In the genomic region with DNA sequence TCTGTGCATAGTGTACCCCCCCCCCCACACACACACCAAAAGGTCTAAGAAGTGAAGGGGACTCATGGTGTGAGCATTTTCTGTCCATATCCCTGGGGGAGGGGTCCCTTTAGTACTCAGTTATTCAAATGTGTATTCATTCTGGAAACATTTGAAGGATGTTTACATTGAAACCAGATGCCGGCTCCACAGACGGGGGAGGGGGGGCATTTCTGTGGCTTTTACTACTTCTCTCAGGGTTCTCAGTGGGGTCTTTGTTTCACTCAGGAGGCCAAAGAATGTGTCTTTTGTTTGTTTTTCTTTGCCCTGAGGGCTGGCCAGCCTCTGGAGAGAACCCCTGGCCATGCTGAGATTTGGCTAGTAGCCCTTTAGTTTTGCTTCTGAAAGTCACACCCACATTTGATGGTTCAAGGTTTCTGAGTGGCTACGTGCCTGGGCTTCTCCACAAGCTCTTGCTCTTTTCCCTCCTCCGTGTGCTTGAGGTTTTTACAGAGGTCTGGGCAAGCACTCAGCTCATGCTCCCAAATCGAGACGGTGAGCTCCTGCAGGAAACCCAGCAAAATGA, we compare ENCODE assay signal across 8 mouse cellular contexts. TPM values are rescaled to one million over a fixed set of nuclear protein-coding genes. Genes with fewer than 3 reads are reported as not detected.
DNase-seq lines count a peak whose midpoint lies in the region; ATAC-seq and TF ChIP-seq lines count a peak whose summit lies in the region.

No protein-coding gene starts in this region.

- H3K36me3 ChIP-seq in heart, postnatal 0 days (replicated peaks; ENCODE audit: control insufficient read depth, insufficient read depth, low read length) = no peaks in the 10 kb centered on the region
- no peaks in the 10 kb centered on the region for H3K36me3 ChIP-seq in embryonic facial prominence, embryonic 14.5 days (ENCODE audit: control insufficient read depth, insufficient read depth, low read length)
- H3K36me3 ChIP-seq in limb, embryonic 13.5 days = no peaks in the 10 kb centered on the region

- H3K27me3 ChIP-seq in heart, postnatal 0 days (ENCODE audit: control insufficient read depth, insufficient read depth, low read length) = no peaks in the 10 kb centered on the region
- no peaks in the 10 kb centered on the region for H3K27me3 ChIP-seq in embryonic facial prominence, embryonic 14.5 days (replicated peaks; ENCODE audit: control insufficient read depth, insufficient read depth, low read length)
- no peaks in the 10 kb centered on the region for H3K27me3 ChIP-seq in limb, embryonic 13.5 days

- H3K9me3 ChIP-seq in heart, postnatal 0 days (replicated peaks; ENCODE audit: control insufficient read depth, low read length) = no peaks in the 10 kb centered on the region
- H3K9me3 ChIP-seq in embryonic facial prominence, embryonic 14.5 days (ENCODE audit: control insufficient read depth, low read length) = no peaks in the 10 kb centered on the region
- H3K9me3 ChIP-seq in limb, embryonic 13.5 days = no peaks in the 10 kb centered on the region

- H3K4me3 ChIP-seq in heart, postnatal 0 days (ENCODE audit: low read depth, low read length) = no peak overlapping the region
- H3K4me3 ChIP-seq in embryonic facial prominence, embryonic 14.5 days (ENCODE audit: low read depth, low read length) = no peak overlapping the region
- H3K4me3 ChIP-seq in limb, embryonic 13.5 days = no peak overlapping the region

- H3K27ac ChIP-seq in heart, postnatal 0 days (ENCODE audit: low read depth) = peak overlapping the region; percentile 16; the same call in 1 of the 2 replicates
- peak overlapping the region; percentile 82 for H3K27ac ChIP-seq in embryonic facial prominence, embryonic 14.5 days (replicated peaks; ENCODE audit: low read depth, low read length)
- peak overlapping the region; percentile 91 for H3K27ac ChIP-seq in limb, embryonic 13.5 days

- 0 out of 2 replicates have a peak overlapping the region, but pooled peaks have one; percentile 19 for H3K4me2 ChIP-seq in heart, postnatal 0 days (ENCODE audit: low read depth, low read length)
- H3K4me2 ChIP-seq in embryonic facial prominence, embryonic 14.5 days (ENCODE audit: low read depth, low read length) = peak overlapping the region; percentile 29
- H3K4me2 ChIP-seq in limb, embryonic 13.5 days (replicated peaks) = peak overlapping the region; percentile 38

- ATAC-seq in heart, postnatal 0 days (ENCODE audit: insufficient read depth, low read depth) = no peak
- ATAC-seq in embryonic facial prominence, embryonic 14.5 days (ENCODE audit: low read depth) = peak; percentile 91
- ATAC-seq in limb, embryonic 13.5 days (ENCODE audit: low FRiP score, low read depth) = peak; percentile 89

- H3K9ac ChIP-seq in heart, postnatal 0 days (replicated peaks; ENCODE audit: low read depth, low read length) = no peak overlapping the region
- peak overlapping the region; percentile 53; the same call in 1 of the 2 replicates for H3K9ac ChIP-seq in embryonic facial prominence, embryonic 14.5 days (ENCODE audit: low read depth, low read length)
- H3K9ac ChIP-seq in limb, embryonic 13.5 days = 0 out of 2 replicates have a peak overlapping the region, but pooled peaks have one; percentile 25

- H3K4me1 ChIP-seq in heart, postnatal 0 days (ENCODE audit: control insufficient read depth, insufficient read depth) = peaks cover 6% of the 10 kb centered on the region; the same call in 1 of the 2 replicates
- H3K4me1 ChIP-seq in embryonic facial prominence, embryonic 14.5 days (ENCODE audit: control insufficient read depth, insufficient read depth, low read length) = peaks cover 22% of the 10 kb centered on the region
- peaks cover 37% of the 10 kb centered on the region for H3K4me1 ChIP-seq in limb, embryonic 13.5 days

- 35% methylated on average over 6 of the region's 6 CpGs for WGBS in heart, postnatal 0 days
- 5% methylated on average over 6 of the region's 6 CpGs for WGBS in embryonic facial prominence, embryonic 14.5 days
- WGBS in limb, embryonic 13.5 days = 2% methylated on average over 6 of the region's 6 CpGs

- no peak for DNase-seq in heart, postnatal 0 days (ENCODE audit: low spot score)
- no peak for DNase-seq in heart, adult 18-20 months
- peak; percentile 48 for DNase-seq in ES-CJ7 (ENCODE audit: low read depth, low spot score)
- peak; percentile 93 for DNase-seq in embryonic facial prominence, embryonic 14.5 days (ENCODE audit: low spot score)
- peak; percentile 12 for DNase-seq in retina, embryonic 14.5 days (ENCODE audit: low spot score)
- no peak for DNase-seq in thymus, postnatal 14 days
- DNase-seq in urinary bladder, postnatal 10 days (ENCODE audit: low spot score) = no peak

- TF ChIP-seq EP300 in heart, postnatal 0 days (IDR thresholded peaks at IDR 0.05; ENCODE audit: low read depth) = no peak

- TF ChIP-seq CTCF in heart, postnatal 0 days (IDR thresholded peaks at IDR 0.05; ENCODE audit: low read depth) = no peak

RNA-seq across cellular contexts. Expression of gene Pakap, which starts 24.2 kb away (rescaled TPM):
- 21.1 and 26.8 TPM in 2 replicates for total RNA-seq in heart, postnatal 0 days (2014; rRNA removed; ENCODE audit: low replicate concordance)
- 33.8 and 43.7 TPM in 2 replicates for polyA plus RNA-seq in heart, postnatal 0 days (2015; fragmentation: Nextera tagmentation; extraction: Ambion mirVana)
- total RNA-seq in heart, adult 18-20 months (2021) = 10 to 100 TPM; 35.7 to 40.6 TPM
- 25.4 and 27.7 TPM in 2 replicates for polyA plus RNA-seq in embryonic facial prominence, embryonic 14.5 days (2014; fragmentation: Nextera tagmentation; extraction: Ambion mirVana)
- 32.6 and 34.5 TPM in 2 replicates for polyA plus RNA-seq in limb, embryonic 13.5 days (2015; fragmentation: Nextera tagmentation; extraction: Ambion mirVana)

Comparison
In these comparisons a context has a peak if more than half of its experiments do, and no peak if none do; other contexts are left out.
1. DNase-seq: peak in ES-CJ7 (single experiment), embryonic facial prominence, embryonic 14.5 days (single experiment) and retina, embryonic 14.5 days (single experiment); none in heart, postnatal 0 days (single experiment), heart, adult 18-20 months (0 of 2), thymus, postnatal 14 days (single experiment) and urinary bladder, postnatal 10 days (single experiment).
2. H3K27ac ChIP-seq: peak in every context shown above with its lines; median percentile 91 in limb, embryonic 13.5 days; 82 in embryonic facial prominence, embryonic 14.5 days; 16 in heart, postnatal 0 days.
3. Peak in every context shown above with its lines, with median percentiles within 50 percentile points of each other: H3K4me2 ChIP-seq.